Mouse (Mus musculus) olfactory bulb, adult 2 months (tissue): Measurements from ENCODE around the gene Col15a1.

Experiments used
- CTCF ChIP-seq: fragments of 200-500 bp; IDR thresholded peaks from 2 replicates; pipeline ENCODE4 v1.5.1; 2012; ENCODE audit warnings: low read depth, mild to moderate bottlenecking, low read length, moderate library complexity; ENCODE audit not compliant: insufficient read depth
- POLR2A ChIP-seq: fragments of 200-500 bp; IDR thresholded peaks from 2 replicates; pipeline ENCODE4 v1.6.1; 2012; ENCODE audit warnings: mild to moderate bottlenecking, low read depth, low read length, moderate library complexity; ENCODE audit not compliant: insufficient read depth

- no peak for TF ChIP-seq CTCF
- TF ChIP-seq POLR2A, result no peak
These were observed 32.9 kb downstream of the Col15a1 start for GRCm38 (mm10) chr4:47240901-47241300.
